Comparison of ENCODE assay signal across 1 mouse cellular context in genomic region chr11:117235898-117236459, GRCm38 (mm10).
TF ChIP-seq lines count a peak whose summit lies in the region.

No protein-coding gene starts in this region.

TF ChIP-seq in MEL, 35 proteins besides CTCF, POLR2A, EP300 and RAD21 (continued from another document):
- TF ChIP-seq ZNF384 (IDR thresholded peaks at IDR 0.05; ENCODE audit: low read depth, low read length) (no peak), CHD1 (IDR thresholded peaks at IDR 0.05; ENCODE audit: low read depth, low read length) (no peak)
